Mouse (Mus musculus) midbrain, embryonic 12.5 days (tissue): Measurements from ENCODE around the gene Gm42417. TPM values are rescaled to one million over a fixed set of nuclear protein-coding genes. Genes with fewer than 3 reads are reported as not detected.

Experiments used
- ATAC-seq: fragments of 200-750 bp; cut with Nextera tagmentation; 2 replicates; pipeline ENCODE4 v1.8.0; 2017; ENCODE audit warnings: low read depth, moderate TSS enrichment, moderate library complexity; ENCODE audit not compliant: low FRiP score
- H3K27ac ChIP-seq: fragments of 300-500 bp; sonication (generic); replicated peaks from 2 replicates; pipeline ENCODE4 v1.5.1; 2016; ENCODE audit warnings: mild to moderate bottlenecking
- H3K27me3 ChIP-seq: fragments of 300-500 bp; sonication (generic); 2 replicates; pipeline ENCODE4 v1.6.1; 2016; ENCODE audit warnings: mild to moderate bottlenecking
- H3K36me3 ChIP-seq: fragments of 300-500 bp; sonication (generic); 2 replicates; pipeline ENCODE4 v1.6.1; 2016
- H3K4me1 ChIP-seq: fragments of 300-500 bp; sonication (generic); 2 replicates; pipeline ENCODE4 v1.6.1; 2016
- H3K4me2 ChIP-seq: fragments of 300-500 bp; sonication (generic); replicated peaks from 2 replicates; pipeline ENCODE4 v1.6.1; 2016; ENCODE audit warnings: mild to moderate bottlenecking, moderate library complexity
- H3K4me3 ChIP-seq: fragments of 300-500 bp; sonication (generic); 2 replicates; pipeline ENCODE4 v1.5.1; 2016; ENCODE audit warnings: mild to moderate bottlenecking
- H3K9ac ChIP-seq: fragments of 300-500 bp; sonication (generic); replicated peaks from 2 replicates; pipeline ENCODE4 v1.6.1; 2016; ENCODE audit warnings: mild to moderate bottlenecking, moderate library complexity
- H3K9me3 ChIP-seq: fragments of 300-500 bp; sonication (generic); 2 replicates; pipeline ENCODE4 v1.6.1; 2016; ENCODE audit warnings: mild to moderate bottlenecking
- WGBS: fragments of 180-500 bp; shearing (Covaris S2); methylation state at CpG from one replicate; pipeline ENCODE4 v1.1.7; 2016; 5-methylcytosine and 5-hydroxymethylcytosine counted together
- polyA plus RNA-seq: library from polyadenylated mRNA; unstranded; fragments of >200 nt; fragmentation: Nextera tagmentation; extraction: Ambion mirVana; gene quantifications from 2 replicates; pipeline ENCODE4 v1.2.1, GENCODE M21; 2016

Gene Gm42417
- polyA plus RNA-seq, 1 experiment from 2014 or later: not detected

- Histone ChIP-seq H3K36me3 (peaks cover 68% of the 10 kb centered on the region), H3K4me3 (no peak overlapping the region), H3K4me2 (no peak overlapping the region), H3K27ac (no peak overlapping the region), H3K4me1 (peaks cover 50% of the 10 kb centered on the region), H3K9me3 (no peaks in the 10 kb centered on the region), H3K9ac (no peak overlapping the region), H3K27me3 (no peaks in the 10 kb centered on the region)
- ATAC-seq: no peak
- WGBS: 89% methylated on average over 17 of the region's 17 CpGs
These were observed 12.7 kb upstream of the Gm42417 start for GRCm38 (mm10) chr1:36551904-36552303.

GRCm38 (mm10) chr1:36550075-36550863, 11.0 kb upstream of the Gm42417 start:
- no peaks in the 10 kb centered on the region for H3K27me3 ChIP-seq
- no peak for ATAC-seq
- H3K4me2 ChIP-seq: no peak overlapping the region
- no peaks in the 10 kb centered on the region for H3K9me3 ChIP-seq
- no peak overlapping the region for H3K27ac ChIP-seq
- no peak overlapping the region for H3K4me3 ChIP-seq
- WGBS: 80% methylated on average over 20 of the region's 20 CpGs
- peaks cover 68% of the 10 kb centered on the region for H3K36me3 ChIP-seq
- H3K4me1 ChIP-seq: peaks cover 54% of the 10 kb centered on the region
- no peak overlapping the region for H3K9ac ChIP-seq

GRCm38 (mm10) chr1:36549491-36549890, 10.3 kb upstream of the Gm42417 start:
- peak overlapping the region; percentile 87; the same call in 1 of the 2 replicates for H3K27ac ChIP-seq

GRCm38 (mm10) chr1:36548771-36549170, 9.5 kb upstream of the Gm42417 start:
- Histone ChIP-seq H3K4me1 (peaks cover 40% of the 10 kb centered on the region), H3K4me3 (no peak overlapping the region), H3K9ac (peak overlapping the region; percentile 16; the same call in 1 of the 2 replicates), H3K9me3 (no peaks in the 10 kb centered on the region), H3K27ac (peak overlapping the region; percentile 87), H3K4me2 (peak overlapping the region; percentile 6; the same call in 1 of the 2 replicates), H3K27me3 (no peaks in the 10 kb centered on the region), H3K36me3 (peaks cover 53% of the 10 kb centered on the region)
- 58% methylated on average over 8 of the region's 8 CpGs for WGBS
- ATAC-seq: no peak

More at GRCm38 (mm10) chr1:36549491-36549890, 10.3 kb upstream of the Gm42417 start:
- no peak for ATAC-seq
- H3K4me2 ChIP-seq: peak overlapping the region; percentile 6; the same call in 1 of the 2 replicates
- H3K4me3 ChIP-seq: 0 out of 2 replicates have a peak overlapping the region, but pooled peaks have one; percentile 7
- 91% methylated on average over 18 of the region's 18 CpGs for WGBS
- no peak overlapping the region for H3K9ac ChIP-seq
- peaks cover 60% of the 10 kb centered on the region for H3K36me3 ChIP-seq
- no peaks in the 10 kb centered on the region for H3K9me3 ChIP-seq
- H3K27me3 ChIP-seq: no peaks in the 10 kb centered on the region
- H3K4me1 ChIP-seq: peaks cover 47% of the 10 kb centered on the region

- Histone ChIP-seq H3K9me3 (no peaks in the 10 kb centered on the region), H3K27me3 (no peaks in the 10 kb centered on the region), H3K9ac (peak overlapping the region; percentile 16; the same call in 1 of the 2 replicates), H3K4me2 (no peak overlapping the region; the same call in 1 of the 2 replicates), H3K27ac (peak overlapping the region; percentile 87), H3K36me3 (peaks cover 46% of the 10 kb centered on the region), H3K4me3 (no peak overlapping the region), H3K4me1 (peaks cover 35% of the 10 kb centered on the region)
- 39% methylated on average over 9 of the region's 9 CpGs for WGBS
- no peak for ATAC-seq
These were observed 8.9 kb upstream of the Gm42417 start for GRCm38 (mm10) chr1:36547981-36548598.

- H3K36me3 ChIP-seq: peaks cover 42% of the 10 kb centered on the region
- H3K4me3 ChIP-seq: peak within 1 kb of the TSS; percentile 67
- ATAC-seq: peak; percentile 98
- H3K27ac ChIP-seq: peak within 1 kb of the TSS; percentile 87
- peak within 1 kb of the TSS; percentile 66 for H3K4me2 ChIP-seq
- H3K9ac ChIP-seq: peak within 1 kb of the TSS; percentile 71
- H3K4me1 ChIP-seq: peaks cover 35% of the 10 kb centered on the region
- no peaks in the 10 kb centered on the region for H3K27me3 ChIP-seq
- WGBS: under 1% methylated on average over 43 of the region's 43 CpGs
- no peaks in the 10 kb centered on the region for H3K9me3 ChIP-seq
These were observed 7.8 kb upstream of the Gm42417 start, which contains the start of gene Ankrd39 for GRCm38 (mm10) chr1:36546888-36547471. Gene Ankrd39, minus strand, starts transcription at chr1:36547445.

- no peak for ATAC-seq
- Histone ChIP-seq H3K36me3 (peaks cover 41% of the 10 kb centered on the region), H3K27ac (no peak overlapping the region), H3K4me2 (peak overlapping the region; percentile 66), H3K9me3 (no peaks in the 10 kb centered on the region), H3K9ac (peak overlapping the region; percentile 71; the same call in 1 of the 2 replicates), H3K27me3 (no peaks in the 10 kb centered on the region), H3K4me3 (peak overlapping the region; percentile 67), H3K4me1 (peaks cover 35% of the 10 kb centered on the region)
- WGBS: 63% methylated on average over 19 of the region's 19 CpGs
These were observed 6.8 kb upstream of the Gm42417 start for GRCm38 (mm10) chr1:36545845-36546600.

GRCm38 (mm10) chr1:36545382-36545781, 6.2 kb upstream of the Gm42417 start:
- no peaks in the 10 kb centered on the region for H3K9me3 ChIP-seq
- no peak overlapping the region for H3K9ac ChIP-seq
- H3K4me2 ChIP-seq: no peak overlapping the region
- 89% methylated on average over 2 of the region's 2 CpGs for WGBS
- H3K27me3 ChIP-seq: no peaks in the 10 kb centered on the region
- no peak for ATAC-seq
- no peak overlapping the region for H3K4me3 ChIP-seq
- H3K36me3 ChIP-seq: peaks cover 40% of the 10 kb centered on the region
- peaks cover 35% of the 10 kb centered on the region for H3K4me1 ChIP-seq
- H3K27ac ChIP-seq: no peak overlapping the region

GRCm38 (mm10) chr1:36542925-36543324, 3.7 kb upstream of the Gm42417 start:
- Histone ChIP-seq H3K36me3 (peaks cover 38% of the 10 kb centered on the region), H3K9ac (no peak overlapping the region), H3K4me3 (no peak overlapping the region), H3K27ac (no peak overlapping the region), H3K9me3 (no peaks in the 10 kb centered on the region), H3K4me1 (peaks cover 18% of the 10 kb centered on the region), H3K4me2 (no peak overlapping the region), H3K27me3 (no peaks in the 10 kb centered on the region)
- 92% methylated on average over 9 of the region's 9 CpGs for WGBS
- ATAC-seq: no peak

GRCm38 (mm10) chr1:36541844-36542243, 2.6 kb upstream of the Gm42417 start:
- Histone ChIP-seq H3K9me3 (no peaks in the 10 kb centered on the region), H3K4me1 (peaks cover 15% of the 10 kb centered on the region), H3K36me3 (peaks cover 38% of the 10 kb centered on the region), H3K27me3 (no peaks in the 10 kb centered on the region), H3K27ac (no peak overlapping the region), H3K4me2 (no peak overlapping the region), H3K4me3 (no peak overlapping the region), H3K9ac (no peak overlapping the region)
- no peak for ATAC-seq
- WGBS: 93% methylated on average over 16 of the region's 16 CpGs

- H3K9me3 ChIP-seq: no peaks in the 10 kb centered on the region
- H3K27me3 ChIP-seq: no peaks in the 10 kb centered on the region
- no peak overlapping the region for H3K4me3 ChIP-seq
- 93% methylated on average over 12 of the region's 12 CpGs for WGBS
- H3K4me1 ChIP-seq: peaks cover 7% of the 10 kb centered on the region; the same call in 1 of the 2 replicates
- H3K9ac ChIP-seq: no peak overlapping the region
- H3K27ac ChIP-seq: no peak overlapping the region
- no peak overlapping the region for H3K4me2 ChIP-seq
- H3K36me3 ChIP-seq: peaks cover 38% of the 10 kb centered on the region
- no peak for ATAC-seq
These were observed 1.6 kb upstream of the Gm42417 start for GRCm38 (mm10) chr1:36540807-36541206.
